In the genomic region with DNA sequence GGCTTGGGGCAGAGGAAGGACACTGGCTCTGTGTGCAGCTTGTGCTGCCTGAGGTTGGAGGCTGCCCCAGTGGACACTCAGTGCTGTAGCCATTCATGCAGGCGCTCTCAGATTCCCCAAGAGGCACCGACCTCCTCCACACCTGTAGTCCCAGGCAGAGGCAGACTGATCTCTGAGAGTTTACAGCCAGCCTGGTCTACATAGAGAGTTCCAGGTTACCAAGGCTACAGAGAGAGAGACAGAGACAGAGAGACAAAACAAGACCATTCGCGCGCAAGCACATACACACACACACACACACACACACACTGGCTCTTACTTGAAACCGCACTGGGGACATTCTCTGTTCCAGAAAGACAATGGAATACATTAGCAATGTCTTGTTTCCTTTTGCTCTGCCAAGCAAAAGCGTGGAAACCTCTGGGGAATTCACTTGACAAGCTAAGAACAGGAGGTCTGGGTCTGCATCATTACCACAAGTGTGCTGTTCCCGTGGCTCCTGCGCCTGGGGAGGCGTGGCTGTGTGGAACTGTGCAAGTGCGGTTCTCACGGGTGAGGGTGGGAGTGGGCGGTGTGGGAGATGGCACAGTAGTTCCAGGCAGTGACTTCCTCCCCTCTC, we compare ENCODE assay signal across 8 mouse cellular contexts. TPM values are rescaled to one million over a fixed set of nuclear protein-coding genes. Genes with fewer than 3 reads are reported as not detected.
DNase-seq lines count a peak whose midpoint lies in the region; ATAC-seq and TF ChIP-seq lines count a peak whose summit lies in the region.

No protein-coding gene starts in this region.

- WGBS in heart, embryonic 10.5 days, result 72% methylated on average over 13 of the region's 13 CpGs
- 41% methylated on average over 13 of the region's 13 CpGs for WGBS in hindbrain, embryonic 12.5 days
- 60% methylated on average over 13 of the region's 13 CpGs for WGBS in lung, postnatal 0 days
- 52% methylated on average over 13 of the region's 13 CpGs for WGBS in lung, adult 2 months

- H3K9ac ChIP-seq in hindbrain, embryonic 12.5 days, result no peak overlapping the region; the same call in 1 of the 2 replicates
- no peak overlapping the region for H3K9ac ChIP-seq in lung, postnatal 0 days (replicated peaks; ENCODE audit: low read depth)

- peak overlapping the region; percentile 21 for H3K4me2 ChIP-seq in hindbrain, embryonic 12.5 days (replicated peaks)
- no peak overlapping the region for H3K4me2 ChIP-seq in lung, postnatal 0 days (replicated peaks; ENCODE audit: low read depth, low read length)

- no peak for TF ChIP-seq EP300 in lung, postnatal 0 days (IDR thresholded peaks at IDR 0.05)

- H3K9me3 ChIP-seq in heart, embryonic 10.5 days, result no peaks in the 10 kb centered on the region
- no peaks in the 10 kb centered on the region for H3K9me3 ChIP-seq in hindbrain, embryonic 12.5 days (replicated peaks)
- H3K9me3 ChIP-seq in lung, postnatal 0 days (ENCODE audit: low read length), result no peaks in the 10 kb centered on the region

- peak; percentile 80 for ATAC-seq in hindbrain, embryonic 12.5 days (ENCODE audit: low FRiP score)
- ATAC-seq in lung, postnatal 0 days, result no peak

- H3K27ac ChIP-seq in heart, embryonic 10.5 days, result no peak overlapping the region
- H3K27ac ChIP-seq in hindbrain, embryonic 12.5 days, result peak overlapping the region; percentile 55
- H3K27ac ChIP-seq in lung, postnatal 0 days (ENCODE audit: low read length), result no peak overlapping the region

- TF ChIP-seq CTCF in lung, postnatal 0 days (IDR thresholded peaks at IDR 0.05), result no peak
- TF ChIP-seq CTCF in lung, adult 2 months (IDR thresholded peaks at IDR 0.05; ENCODE audit: insufficient read depth, low read length), result no peak

- peaks cover 32% of the 10 kb centered on the region for H3K4me1 ChIP-seq in heart, embryonic 10.5 days
- peaks cover 29% of the 10 kb centered on the region for H3K4me1 ChIP-seq in hindbrain, embryonic 12.5 days
- H3K4me1 ChIP-seq in lung, postnatal 0 days (ENCODE audit: insufficient read depth, low read depth, low read length), result no peaks in the 10 kb centered on the region
- no peaks in the 10 kb centered on the region for H3K4me1 ChIP-seq in lung, adult 2 months (ENCODE audit: control insufficient read depth, insufficient read depth, low read length)

- H3K4me3 ChIP-seq in heart, embryonic 10.5 days, result no peak overlapping the region
- no peak overlapping the region for H3K4me3 ChIP-seq in hindbrain, embryonic 12.5 days
- no peak overlapping the region for H3K4me3 ChIP-seq in lung, postnatal 0 days (ENCODE audit: low read depth, low read length)
- H3K4me3 ChIP-seq in lung, adult 2 months (replicated peaks; ENCODE audit: extremely low read depth, low read depth, low read length), result no peak overlapping the region

- TF ChIP-seq POLR2A in lung, adult 2 months (IDR thresholded peaks at IDR 0.05; ENCODE audit: borderline replicate concordance, extremely low read depth, low read depth, low read length), result no peak

- DNase-seq in heart, adult 11 months, result peak; percentile 97
- DNase-seq in heart, embryonic 10.5 days (ENCODE audit: low spot score), result no peak
- DNase-seq in brain, adult 2 months (ENCODE audit: low read depth, low spot score), result peak; percentile 61
- peak; percentile 12 for DNase-seq in left cerebral cortex, postnatal 4 days
- DNase-seq in ovary, postnatal 14 days (ENCODE audit: low spot score), result no peak
- DNase-seq in lung, postnatal 0 days (ENCODE audit: low spot score), result no peak
- DNase-seq in lung, adult 2 months, result no peak

- intact Hi-C loops in left cerebral cortex, postnatal 4 days (cut with DNase I), result no loop called here

- H3K36me3 ChIP-seq in heart, embryonic 10.5 days, result no peaks in the 10 kb centered on the region
- no peaks in the 10 kb centered on the region for H3K36me3 ChIP-seq in hindbrain, embryonic 12.5 days
- no peaks in the 10 kb centered on the region for H3K36me3 ChIP-seq in lung, postnatal 0 days (ENCODE audit: insufficient read depth, low read length)

- H3K27me3 ChIP-seq in heart, embryonic 10.5 days (ENCODE audit: insufficient read depth, poor library complexity, severe bottlenecking), result peaks cover 17% of the 10 kb centered on the region
- peaks cover 18% of the 10 kb centered on the region for H3K27me3 ChIP-seq in hindbrain, embryonic 12.5 days
- no peaks in the 10 kb centered on the region for H3K27me3 ChIP-seq in lung, postnatal 0 days (replicated peaks; ENCODE audit: insufficient read depth, low read length)

RNA-seq across cellular contexts. Expression of a gene that starts 5.2 kb away (rescaled TPM):
- 57.6 and 75.6 TPM in 2 replicates for polyA plus RNA-seq in heart, embryonic 10.5 days (2016; fragmentation: Nextera tagmentation; extraction: Ambion mirVana)
- polyA plus RNA-seq in hindbrain, embryonic 12.5 days (2016; fragmentation: Nextera tagmentation; extraction: Ambion mirVana), result 44.3 and 46.1 TPM in 2 replicates
- 1 to 10 TPM; 5.1 to 7.3 TPM for total RNA-seq in left cerebral cortex, postnatal 4 days (2021)
- 50.9 and 53.9 TPM in 2 replicates for polyA plus RNA-seq in lung, postnatal 0 days (2015; fragmentation: Nextera tagmentation; extraction: Ambion mirVana)
- polyA plus RNA-seq in lung, adult 2 months (2012; rRNA removed), result 38.6 and 43.5 TPM in 2 replicates

RNA-seq across cellular contexts. Expression of a gene that starts 38.5 kb away (rescaled TPM):
- polyA plus RNA-seq in heart, embryonic 10.5 days (2016; fragmentation: Nextera tagmentation; extraction: Ambion mirVana), result 52.7 and 64.6 TPM in 2 replicates
- polyA plus RNA-seq in hindbrain, embryonic 12.5 days (2016; fragmentation: Nextera tagmentation; extraction: Ambion mirVana), result 64.5 and 74.1 TPM in 2 replicates
- 100 to 1,000 TPM; 125 to 127 TPM for total RNA-seq in left cerebral cortex, postnatal 4 days (2021)
- 38.2 and 40.2 TPM in 2 replicates for polyA plus RNA-seq in lung, postnatal 0 days (2015; fragmentation: Nextera tagmentation; extraction: Ambion mirVana)
- polyA plus RNA-seq in lung, adult 2 months (2012; rRNA removed), result 82.1 and 85.3 TPM in 2 replicates

RNA-seq across cellular contexts. Expression of a gene that starts 51.0 kb away (rescaled TPM):
- polyA plus RNA-seq in heart, embryonic 10.5 days (2016; fragmentation: Nextera tagmentation; extraction: Ambion mirVana), result 2.0 and 3.4 TPM in 2 replicates
- polyA plus RNA-seq in hindbrain, embryonic 12.5 days (2016; fragmentation: Nextera tagmentation; extraction: Ambion mirVana), result 1.9 and 2.2 TPM in 2 replicates
- 1 to 10 TPM; 2.0 to 2.1 TPM for total RNA-seq in left cerebral cortex, postnatal 4 days (2021)
- 6.3 and 6.5 TPM in 2 replicates for polyA plus RNA-seq in lung, postnatal 0 days (2015; fragmentation: Nextera tagmentation; extraction: Ambion mirVana)
- polyA plus RNA-seq in lung, adult 2 months (2012; rRNA removed), result 13.7 and 19.3 TPM in 2 replicates

Comparison
In these comparisons a context has a peak if more than half of its experiments do, and no peak if none do; other contexts are left out.
1. DNase-seq: peak in heart, adult 11 months (single experiment), brain, adult 2 months (single experiment) and left cerebral cortex, postnatal 4 days (single experiment); none in heart, embryonic 10.5 days (single experiment), ovary, postnatal 14 days (single experiment), lung, postnatal 0 days (single experiment) and lung, adult 2 months (single experiment).